Mouse (Mus musculus): ENCODE measurements around the gene Dcakd.
A peak's percentile ranks its signal among the peaks of the same experiment; 100 is the strongest.

Gene Dcakd

DNA sequence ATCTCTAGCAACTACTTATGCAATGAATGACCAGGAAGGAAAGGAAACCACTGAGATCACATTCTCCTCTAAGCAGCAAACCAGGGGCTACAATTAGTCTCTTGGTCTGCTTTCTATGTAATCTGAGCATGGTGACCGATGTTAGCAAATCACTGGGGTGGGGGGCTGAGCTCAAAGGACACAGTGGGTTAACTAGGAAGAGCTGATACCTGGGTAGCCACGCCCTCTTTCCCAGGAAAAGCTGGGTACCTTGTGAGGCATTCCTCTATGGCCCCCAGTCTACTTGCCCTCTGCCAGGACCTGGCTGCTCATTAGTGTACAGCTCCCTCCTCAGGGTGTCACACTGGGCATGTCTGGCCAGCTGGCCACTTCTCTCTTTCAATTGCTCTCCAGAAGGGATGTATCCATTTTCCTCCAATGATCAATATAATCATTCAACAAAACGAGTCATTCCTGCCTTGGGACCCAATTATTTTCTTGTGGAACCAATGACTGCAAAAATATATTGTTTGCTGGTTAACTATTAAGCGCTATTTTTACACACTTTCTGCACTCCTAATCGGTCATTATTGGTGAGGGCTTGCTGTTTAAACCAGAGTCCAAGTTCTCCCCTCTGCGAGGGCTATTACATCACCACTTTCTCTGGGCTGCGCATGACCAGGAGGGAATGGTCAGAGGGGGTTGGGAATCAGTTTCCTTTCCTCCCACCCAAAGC lies 21.7 kb downstream of the Dcakd start:
- no peak for DNase-seq (ENCODE audit: extremely low spot score, low spot score)

DNA sequence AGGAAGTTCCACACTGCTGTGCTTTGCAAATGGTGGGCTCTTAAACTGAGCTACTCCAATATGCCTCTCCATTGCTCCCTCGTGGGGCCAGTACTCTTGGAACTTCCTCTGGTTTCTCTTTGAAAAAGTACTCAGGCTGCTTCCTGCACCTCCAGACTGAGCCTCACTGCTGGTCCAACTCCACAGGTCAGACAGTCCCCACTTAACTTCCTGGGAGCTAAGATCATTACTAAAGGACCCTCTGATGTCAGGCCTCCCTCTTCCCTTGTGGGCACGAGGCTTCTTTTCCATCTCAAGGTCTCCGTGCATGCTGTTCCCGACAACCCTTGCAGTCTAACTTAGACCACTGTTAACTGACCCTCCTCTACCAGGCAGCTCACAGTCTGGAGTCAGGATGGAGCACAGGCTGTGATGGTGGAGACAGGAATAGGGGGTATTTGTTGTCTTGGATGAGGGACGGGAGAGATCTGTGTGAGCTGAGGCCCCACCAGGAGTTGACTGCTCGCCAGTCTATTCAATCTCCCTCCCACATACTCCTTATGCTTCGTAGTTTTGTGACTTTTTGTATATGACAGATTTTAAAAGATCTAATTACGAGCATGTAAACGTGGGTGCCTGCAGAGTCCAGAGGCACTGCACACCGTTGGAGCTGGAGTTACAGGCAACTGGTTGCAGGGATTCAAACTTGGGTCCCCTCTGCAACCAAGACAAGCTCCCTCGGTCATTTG lies 22.7 kb downstream of the Dcakd start:
- DNase-seq (ENCODE audit: extremely low spot score, low spot score), result no peak

DNA sequence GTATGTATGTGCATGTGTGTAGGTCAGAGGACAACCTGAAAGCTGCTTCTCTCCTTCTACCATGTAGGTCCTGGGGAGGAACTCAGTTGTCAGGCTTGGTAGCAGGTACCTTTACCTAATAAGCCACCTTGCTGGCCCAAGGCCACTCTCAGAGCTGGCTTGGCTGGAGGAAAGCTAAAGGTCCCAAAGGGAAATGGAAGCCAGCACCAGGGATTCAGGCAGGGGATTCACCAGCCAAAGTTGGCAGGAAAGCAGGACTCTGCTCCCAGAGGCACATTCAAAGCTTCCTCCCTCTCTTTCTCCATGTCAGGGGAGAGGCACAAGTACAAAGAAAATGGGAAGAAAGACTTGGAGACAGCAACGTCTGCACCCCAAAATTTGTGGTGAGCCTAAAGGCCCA lies 23.3 kb downstream of the Dcakd start:
- no peak for DNase-seq (ENCODE audit: extremely low spot score, low spot score)

DNA sequence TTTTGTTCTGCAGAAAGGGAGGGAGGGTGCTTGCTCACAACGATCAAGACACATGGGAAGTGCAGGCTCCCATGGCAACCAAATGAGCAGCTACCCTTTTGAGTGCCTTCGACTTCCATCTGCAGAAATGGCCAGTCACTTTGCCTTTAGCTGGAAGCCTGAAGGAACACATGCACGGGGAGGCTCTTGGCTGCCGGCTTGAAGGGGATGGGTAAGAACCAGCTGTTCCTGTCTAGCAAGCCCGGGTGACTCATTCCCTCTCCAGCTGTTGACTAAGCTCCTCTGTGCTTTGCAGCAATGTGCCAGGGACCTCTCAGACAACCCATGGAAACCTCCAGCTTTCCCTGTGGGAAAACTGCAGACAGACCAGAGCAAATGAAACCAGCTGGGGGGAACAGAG lies 24.9 kb downstream of the Dcakd start:
- DNase-seq (ENCODE audit: extremely low spot score, low spot score), result no peak

DNA sequence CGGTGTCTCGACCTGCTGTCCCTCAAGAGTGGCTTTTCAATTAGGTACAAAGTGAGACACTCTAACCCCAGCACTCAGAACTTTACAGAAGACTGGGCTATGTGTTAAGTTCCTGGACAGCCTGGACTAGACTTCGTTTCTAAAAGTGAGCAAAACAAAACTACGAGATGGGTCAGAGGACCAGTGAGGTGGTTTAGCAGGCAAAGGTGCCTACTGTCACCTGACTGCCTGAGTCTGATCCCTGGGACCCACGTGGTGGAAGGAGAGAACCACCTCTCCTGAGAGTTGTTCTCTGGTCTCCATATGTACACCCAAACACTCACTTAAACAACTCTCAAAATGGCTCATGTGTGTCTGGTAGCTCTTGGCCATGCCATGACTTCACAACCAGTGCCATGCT lies 27.1 kb downstream of the Dcakd start:
- no peak for DNase-seq (ENCODE audit: extremely low spot score, low spot score)

DNA sequence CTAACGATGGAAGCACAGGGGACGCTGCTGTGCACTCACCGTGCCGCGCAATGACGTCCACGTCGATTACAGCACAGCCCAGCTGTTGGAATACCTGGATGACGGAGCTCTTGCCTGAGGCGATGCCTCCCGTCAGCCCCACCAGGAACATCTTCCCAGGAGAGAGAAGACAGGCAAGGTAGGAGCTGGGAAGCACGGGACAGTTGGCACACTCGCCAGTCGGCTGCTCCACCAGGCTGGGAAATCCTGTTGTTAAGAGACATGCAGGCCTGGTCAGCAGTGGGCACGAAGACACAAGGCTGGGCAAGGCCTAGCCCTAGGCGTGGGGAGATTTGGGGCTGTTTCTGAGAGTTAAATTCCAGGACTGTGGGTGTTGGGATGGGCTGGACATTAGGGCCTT lies 28.0 kb downstream of the Dcakd start:
- no peak for DNase-seq (ENCODE audit: extremely low spot score, low spot score)

GRCm38 (mm10) chr11:102999317-102999970 lies 28.7 kb downstream of the Dcakd start:
- no peak for DNase-seq (ENCODE audit: extremely low spot score, low spot score)

GRCm38 (mm10) chr11:102998577-102999316 lies 29.4 kb downstream of the Dcakd start:
- no peak for DNase-seq (ENCODE audit: extremely low spot score, low spot score)

DNA sequence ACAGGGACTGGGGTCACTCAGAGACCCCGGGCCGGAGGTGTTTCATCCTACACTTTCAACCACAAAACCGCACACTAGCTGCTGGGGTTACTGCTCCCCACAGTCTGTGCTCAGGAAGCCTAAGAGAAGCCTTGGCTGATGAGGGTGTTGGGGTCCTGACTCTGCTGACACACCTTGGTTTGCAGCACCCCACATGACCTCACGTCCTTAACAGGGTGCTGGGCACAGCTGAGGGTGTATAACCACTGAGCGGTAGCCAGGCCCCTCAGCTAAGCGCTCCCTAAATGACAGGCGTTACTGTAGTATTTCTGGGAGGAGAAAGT lies 29.9 kb downstream of the Dcakd start:
- no peak for DNase-seq (ENCODE audit: extremely low spot score, low spot score)

GRCm38 (mm10) chr11:102996991-102997770 lies 31.0 kb downstream of the Dcakd start:
- DNase-seq (ENCODE audit: extremely low spot score, low spot score), result no peak

DNA sequence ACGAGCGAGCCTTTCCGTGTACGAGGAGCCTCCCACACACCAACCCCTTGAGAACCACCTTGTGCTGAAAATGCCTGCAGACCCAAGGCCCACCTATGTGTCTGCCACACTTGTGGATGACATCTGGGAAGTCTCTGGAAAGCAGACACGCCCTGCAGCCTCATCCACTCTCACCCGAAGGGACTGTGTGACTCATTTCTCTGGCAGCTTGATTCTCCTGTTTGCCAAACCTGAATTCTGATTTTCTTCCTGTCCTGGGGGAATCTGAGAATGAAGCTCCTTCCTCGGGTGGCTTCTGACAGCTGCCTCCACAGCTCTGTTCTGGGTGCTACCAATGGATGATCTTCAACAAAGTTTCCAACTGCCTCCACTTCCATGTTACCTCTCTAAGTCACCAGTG lies 31.7 kb downstream of the Dcakd start:
- no peak for DNase-seq (ENCODE audit: extremely low spot score, low spot score)

- DNase-seq (ENCODE audit: extremely low spot score, low spot score), result no peak
Observed at GRCm38 (mm10) chr11:102994952-102995351, 33.2 kb downstream of the Dcakd start.

DNA sequence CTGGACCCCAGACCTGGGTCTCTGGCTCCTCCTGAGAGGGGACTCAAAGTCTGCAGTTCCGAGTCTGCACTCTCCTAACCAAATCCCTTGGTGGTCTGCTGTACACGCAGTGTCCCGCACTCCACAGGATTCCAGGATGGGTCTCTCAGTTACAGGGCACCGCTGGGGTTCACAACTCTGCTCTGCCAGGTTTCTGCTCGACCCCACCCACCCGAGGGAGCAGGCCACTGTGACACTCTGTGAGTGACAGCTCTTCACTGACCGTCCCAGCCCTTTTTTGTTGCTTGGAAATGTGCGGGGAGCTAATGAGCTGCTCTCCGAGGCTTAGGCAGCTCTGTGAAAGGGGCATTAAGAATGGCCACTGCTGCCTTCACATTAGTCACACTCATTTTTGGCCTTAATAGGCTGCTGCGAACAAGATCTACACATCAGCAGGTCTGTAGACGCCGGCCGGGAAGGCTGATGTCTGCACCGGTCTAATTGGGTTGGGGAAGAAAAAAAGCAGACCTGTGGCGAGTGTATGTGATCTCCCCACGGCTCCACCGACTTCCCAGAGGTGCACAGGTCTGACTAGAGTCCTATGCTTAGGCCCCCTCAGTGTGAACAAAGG lies 34.6 kb downstream of the Dcakd start:
- DNase-seq (ENCODE audit: extremely low spot score, low spot score), result peak; percentile 40

GRCm38 (mm10) chr11:102992940-102993339 lies 35.2 kb downstream of the Dcakd start:
- DNase-seq (ENCODE audit: extremely low spot score, low spot score), result peak; percentile 82

DNA sequence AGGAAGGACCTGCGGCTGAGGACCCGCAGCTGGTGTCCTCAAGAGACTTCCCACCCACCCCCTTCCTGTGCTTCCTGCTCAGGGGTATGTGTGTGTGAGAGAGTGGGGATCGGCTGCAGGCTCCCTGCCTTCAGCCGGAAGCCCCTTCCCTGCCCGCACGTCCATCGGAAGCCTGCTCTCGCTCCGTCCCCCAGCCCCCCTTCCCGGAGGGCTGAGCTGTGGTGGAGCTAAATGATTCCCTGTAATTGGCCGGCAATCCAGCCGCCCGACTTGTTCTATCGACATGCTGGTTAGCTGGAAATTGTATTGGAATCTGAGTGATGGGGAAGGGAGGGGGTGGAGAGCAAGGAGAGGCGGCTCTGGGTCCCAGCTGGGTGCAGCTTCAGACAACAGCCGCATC lies 36.5 kb downstream of the Dcakd start:
- peak; percentile 47 for DNase-seq (ENCODE audit: extremely low spot score, low spot score)

GRCm38 (mm10) chr11:102990152-102990663 lies 37.9 kb downstream of the Dcakd start:
- DNase-seq (ENCODE audit: extremely low spot score, low spot score), result peak; percentile 50

DNA sequence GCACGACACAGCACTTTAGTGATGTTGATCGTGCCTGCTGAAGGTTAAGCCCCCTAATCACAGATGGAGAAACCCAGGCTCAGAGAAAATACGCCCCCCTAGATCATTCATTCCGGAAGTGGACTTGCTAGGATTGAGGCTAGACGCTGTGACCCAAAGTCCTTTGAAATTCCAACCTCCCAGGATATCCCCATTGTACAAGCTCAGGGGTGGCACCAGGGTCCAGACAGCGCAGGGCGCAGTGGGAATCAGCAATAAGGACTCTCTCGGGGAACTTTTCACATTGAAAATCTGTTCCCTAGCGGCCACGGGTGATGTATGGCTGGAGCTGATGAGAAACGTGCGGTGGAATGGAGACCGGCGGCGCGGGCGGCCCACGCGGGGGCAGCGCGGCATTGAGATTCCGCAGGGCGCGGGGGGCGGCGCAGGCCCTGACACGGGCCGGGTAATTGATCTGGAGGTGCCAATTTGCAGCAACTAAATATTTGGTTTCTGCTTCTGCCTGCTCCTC lies 38.4 kb downstream of the Dcakd start:
- DNase-seq (ENCODE audit: extremely low spot score, low spot score), result peak; percentile 42

DNA sequence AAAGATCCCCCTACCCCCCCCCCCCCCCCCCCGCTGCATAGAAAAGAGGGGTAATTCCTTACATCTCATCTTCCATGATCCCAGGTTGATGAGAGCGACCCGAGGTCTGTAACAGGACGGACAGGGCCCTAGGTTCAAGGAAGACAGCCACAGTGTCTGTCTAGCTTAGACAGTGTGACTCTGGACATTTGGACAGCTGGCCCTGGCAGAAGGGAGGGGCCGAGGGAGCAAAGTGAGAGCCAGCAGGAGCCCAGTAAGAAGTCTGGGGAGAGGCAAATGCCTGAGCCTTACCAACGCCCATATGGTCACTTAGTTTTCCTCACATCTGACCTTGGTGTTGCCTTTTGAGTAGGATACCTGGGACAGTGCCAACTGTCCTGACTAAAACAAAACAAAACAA lies 43.0 kb downstream of the Dcakd start:
- DNase-seq (ENCODE audit: extremely low spot score, low spot score), result no peak

DNA sequence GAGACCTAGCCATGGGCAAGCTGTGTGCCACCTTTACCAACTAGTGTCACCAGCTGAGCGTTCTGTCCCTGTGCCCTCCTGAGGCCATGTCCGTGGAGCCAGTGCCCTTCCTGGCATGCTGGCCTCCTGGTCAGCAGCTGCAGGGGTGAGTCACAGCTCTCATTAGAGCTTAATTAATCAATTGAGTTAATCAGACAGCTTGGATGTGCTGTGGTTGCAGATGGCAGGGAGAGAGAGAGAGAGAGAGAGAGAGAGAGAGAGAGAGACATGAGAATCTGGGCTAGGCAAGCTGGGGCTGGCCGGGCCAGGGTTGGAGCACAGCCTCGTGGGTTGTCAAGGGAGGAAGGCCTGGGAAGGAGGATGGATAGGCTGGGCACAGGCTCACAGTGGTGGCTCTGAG lies 43.5 kb downstream of the Dcakd start:
- no peak for DNase-seq (ENCODE audit: extremely low spot score, low spot score)

- no peak for DNase-seq (ENCODE audit: extremely low spot score, low spot score)
Observed at GRCm38 (mm10) chr11:102984086-102984485, 44.0 kb downstream of the Dcakd start.

Measured in neural tube, embryonic 10.5 days (tissue).